Mouse (Mus musculus) frontal cortex, adult (tissue): ENCODE measurements at regions not wholly inside any gene's neighbourhood (a gene's known extent, or its start where the extent isn't known, plus 50 kb on each side); places are given as distances from the start of the nearest gene placed in this dataset.
"Not testable (repeated sequence)": the region's sequence is repeated elsewhere in the genome, so short reads cannot be mapped to it uniquely, and the experiment has no call there.

Source experiments
- ATAC-seq: cut with Nextera tagmentation; 2 replicates; pipeline ENCODE4 v1.9.2; 2017; ENCODE audit warnings: mild to moderate bottlenecking, moderate library complexity, mixed read lengths; ENCODE audit not compliant: low TSS enrichment

DNA sequence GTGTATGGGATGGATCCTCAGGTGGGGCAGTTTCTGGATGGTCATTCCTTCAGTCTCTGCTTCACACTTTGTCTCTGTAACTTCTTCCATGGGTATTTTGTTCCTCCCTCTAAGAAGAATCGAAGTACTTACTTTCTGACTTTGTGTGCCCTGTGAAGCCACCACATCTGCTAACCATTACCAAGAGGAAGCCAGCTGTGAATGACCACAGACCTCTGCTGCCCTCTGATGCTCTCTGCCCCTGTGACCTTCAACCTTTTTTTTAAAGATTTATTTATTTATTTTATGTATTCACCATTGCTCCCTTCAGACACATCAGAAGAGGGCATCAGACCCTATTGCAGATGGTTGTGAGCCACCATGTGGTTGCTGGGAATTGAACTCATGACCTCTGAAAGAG is 475.7 kb upstream of the Gulo start:
- not testable (repeated sequence) for ATAC-seq

DNA sequence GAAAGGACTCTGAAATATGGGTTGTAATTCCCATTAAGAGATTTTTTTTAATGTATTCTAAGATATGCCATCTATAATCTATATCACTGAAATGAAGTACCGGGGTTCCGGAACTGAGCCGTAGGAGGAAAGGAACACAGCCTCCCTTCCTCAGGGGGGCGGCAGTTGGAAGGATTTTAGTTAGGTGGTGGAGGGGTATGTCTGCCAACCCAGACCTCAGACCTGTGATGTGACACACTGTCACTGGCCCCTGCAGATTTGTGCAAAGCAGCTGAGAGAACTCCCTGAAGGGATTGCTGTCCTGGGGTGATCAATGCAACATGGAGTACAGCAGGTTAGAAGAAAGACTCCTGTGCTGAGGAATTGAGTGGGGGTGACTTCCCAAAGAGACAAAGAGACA is 470.2 kb upstream of the Gulo start:
- 0 out of 2 replicates have a peak, but pooled peaks have one; percentile 38 for ATAC-seq

DNA sequence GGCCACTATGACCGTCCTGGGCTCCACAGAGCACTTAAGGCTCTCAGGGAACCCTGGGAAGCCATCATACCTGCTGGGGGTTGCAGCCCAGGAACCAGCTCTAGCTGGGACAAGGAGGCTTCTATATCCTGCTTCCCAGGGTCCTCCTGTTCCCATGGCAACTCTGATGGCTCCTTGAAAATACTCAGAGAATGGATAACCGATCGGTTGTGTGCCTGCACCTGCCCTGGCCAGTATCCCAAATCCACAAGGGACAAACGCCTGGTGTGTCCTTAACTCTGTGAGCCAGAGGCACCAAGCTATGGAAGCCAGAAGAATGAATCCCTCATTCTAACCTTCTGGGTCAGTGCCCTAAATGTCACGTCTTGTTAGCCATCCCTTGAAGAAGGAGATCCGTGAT is 469.6 kb upstream of the Gulo start:
- ATAC-seq, result no peak

DNA sequence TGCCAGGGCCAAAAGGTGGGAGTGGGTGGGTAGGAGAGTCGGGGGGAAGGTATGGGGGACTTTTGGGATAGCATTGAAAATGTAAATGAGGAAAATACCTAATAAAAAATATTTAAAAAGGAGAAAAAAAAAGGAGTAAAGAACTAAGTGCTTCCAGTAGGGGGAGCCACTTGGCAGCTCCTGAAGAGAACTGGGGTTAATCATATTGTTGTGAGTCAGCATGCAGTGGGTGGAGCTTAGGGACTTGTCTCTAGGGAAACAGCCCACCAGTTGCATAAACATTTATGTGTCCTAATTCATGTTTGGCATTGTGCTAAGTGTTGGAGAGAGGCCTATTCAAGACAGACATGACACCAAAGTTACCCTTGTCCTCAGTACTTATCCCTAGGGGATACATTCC is 466.0 kb upstream of the Gulo start:
- ATAC-seq, result no peak

DNA sequence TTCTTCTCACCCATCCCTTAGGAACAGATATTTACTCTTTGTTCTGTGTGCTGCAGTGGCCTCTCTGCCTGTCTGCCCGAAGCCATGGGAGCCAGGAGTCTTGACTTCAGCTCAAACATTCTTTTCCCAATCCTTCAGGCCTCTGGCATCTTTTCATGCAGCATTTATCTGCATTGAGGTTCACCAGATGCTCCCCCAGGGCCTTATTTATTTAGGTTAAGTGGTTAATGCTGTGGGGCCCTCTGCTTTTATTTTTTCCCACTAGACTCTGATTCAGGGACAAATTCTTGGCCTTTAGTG is 464.2 kb upstream of the Gulo start:
- no peak for ATAC-seq

DNA sequence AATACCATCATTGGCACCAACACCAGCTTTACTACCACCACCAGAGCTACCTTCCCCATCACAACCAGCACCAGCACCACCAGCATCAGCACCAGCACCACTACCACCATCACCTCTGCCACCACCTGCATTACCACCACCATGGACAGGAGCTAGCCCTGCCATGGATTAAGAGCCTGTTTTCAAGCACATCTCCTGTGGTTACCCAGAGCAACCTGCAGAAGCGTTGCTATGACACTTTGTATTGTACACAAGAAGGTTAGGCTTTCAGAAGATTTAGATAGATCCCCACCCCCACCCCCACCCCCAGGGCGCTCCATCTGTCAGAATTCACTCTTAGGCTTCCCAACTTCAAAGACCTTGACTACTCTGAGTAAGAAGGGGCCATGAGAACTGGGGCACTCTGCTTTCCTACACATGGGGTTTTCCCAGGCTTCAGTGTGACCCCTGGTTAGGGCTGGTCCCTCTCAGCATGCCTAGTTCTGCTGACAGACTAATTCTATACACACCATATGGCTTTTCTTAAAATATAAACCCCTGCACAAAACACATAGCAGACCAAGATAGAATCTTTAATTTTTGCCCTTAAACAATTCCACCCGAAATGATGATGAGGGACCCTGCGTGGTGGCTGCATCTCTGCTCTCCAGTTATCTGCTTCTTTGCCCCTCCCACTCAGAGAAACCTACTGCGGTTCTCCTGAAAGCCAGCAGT is 463.7 kb upstream of the Gulo start:
- ATAC-seq, result peak; percentile 76

DNA sequence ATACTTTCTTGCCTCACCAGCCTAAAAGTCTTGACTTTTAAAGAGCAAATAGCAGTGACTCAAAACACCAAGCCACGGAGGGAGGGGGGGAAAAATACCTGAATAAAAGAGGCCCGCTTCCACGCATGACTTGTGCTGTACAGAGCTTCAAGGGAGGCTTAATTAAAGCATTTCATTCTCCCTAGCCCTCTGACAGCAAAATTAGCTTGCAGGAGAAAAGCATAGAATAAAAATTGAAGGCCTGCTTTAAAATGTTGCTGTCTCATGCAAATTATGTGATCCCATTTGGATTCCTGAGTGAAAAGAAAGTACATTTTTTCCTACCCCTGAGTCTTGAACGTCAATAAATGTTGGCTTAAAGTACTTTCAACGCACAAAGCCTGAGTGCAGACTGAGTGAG is 453.1 kb upstream of the Gulo start:
- ATAC-seq, result no peak

DNA sequence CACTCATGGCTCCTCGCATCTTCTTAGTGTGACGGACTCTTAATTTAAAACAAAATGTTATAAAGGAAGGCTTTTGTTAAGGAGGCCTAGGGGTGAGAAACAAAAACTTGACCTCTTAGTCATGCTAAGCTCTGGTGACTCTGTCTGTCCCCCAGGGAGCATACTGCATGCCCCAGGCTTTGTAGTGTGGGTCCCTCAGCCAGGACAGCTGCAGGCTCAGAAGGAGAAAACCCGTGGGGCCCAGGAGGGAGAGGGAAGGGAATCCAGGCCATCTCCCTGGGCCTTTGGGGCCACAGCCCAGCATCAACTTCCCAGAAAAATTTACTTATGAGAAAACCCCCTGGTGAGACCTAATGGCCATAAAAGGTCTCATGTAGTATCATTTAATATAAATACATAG is 451.8 kb upstream of the Gulo start:
- ATAC-seq, result no peak

DNA sequence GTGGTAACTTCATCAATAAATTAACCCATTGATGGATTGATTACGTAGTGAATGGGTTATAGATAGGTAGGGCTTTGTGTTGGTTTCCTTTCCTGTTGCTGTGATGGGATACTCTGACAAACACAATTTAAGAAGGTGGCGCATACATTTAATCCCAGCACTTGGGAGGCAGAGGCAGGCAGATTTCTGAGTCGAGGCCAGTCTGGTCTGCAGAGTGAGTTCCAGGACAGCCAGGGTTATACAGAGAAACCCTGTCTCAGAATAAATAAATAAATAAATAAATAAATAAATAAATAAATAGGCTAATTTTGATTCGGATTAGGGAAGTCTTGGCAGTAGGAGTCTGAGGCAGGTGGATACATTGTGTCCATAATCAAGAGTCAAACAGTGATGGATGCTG is 449.7 kb upstream of the Gulo start:
- no peak for ATAC-seq

DNA sequence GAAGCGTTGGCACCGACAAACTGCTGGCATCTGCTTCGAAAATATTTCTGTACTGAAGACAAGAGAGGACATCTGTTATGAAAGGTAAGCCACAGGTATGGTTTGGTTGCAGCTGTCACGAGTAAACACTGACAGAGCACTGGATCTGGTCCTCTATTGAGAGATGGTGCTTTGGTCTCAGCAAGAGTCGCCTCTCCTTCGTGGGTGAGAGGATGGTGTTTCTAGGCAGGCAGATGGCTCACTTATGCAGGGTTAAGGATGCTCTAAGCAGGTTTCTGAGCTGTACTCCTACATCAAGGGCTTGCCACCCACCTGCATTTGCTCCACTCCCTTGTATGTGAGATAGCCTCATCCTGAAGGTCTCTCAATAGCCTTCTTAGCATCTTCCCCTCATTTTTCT is 448.3 kb upstream of the Gulo start:
- peak; percentile 79 for ATAC-seq

DNA sequence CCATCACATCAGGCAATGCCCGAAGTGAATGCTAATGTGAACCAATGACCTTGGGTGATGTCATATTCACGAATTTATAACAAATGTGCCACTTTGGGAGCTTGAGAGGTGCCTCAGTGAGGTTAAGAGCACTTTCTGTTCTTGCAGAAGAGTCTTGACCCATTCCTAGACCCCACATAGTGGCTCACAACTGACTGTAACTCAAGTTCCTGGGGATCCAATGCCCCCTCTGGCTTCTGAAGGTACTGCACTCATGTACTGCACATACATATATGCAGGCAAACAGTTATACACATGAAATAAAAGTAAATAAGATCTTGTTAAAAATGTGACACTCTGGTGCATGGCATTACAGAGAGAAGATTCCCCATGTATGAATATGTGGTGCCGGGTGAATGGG is 443.8 kb upstream of the Gulo start:
- ATAC-seq, result no peak

DNA sequence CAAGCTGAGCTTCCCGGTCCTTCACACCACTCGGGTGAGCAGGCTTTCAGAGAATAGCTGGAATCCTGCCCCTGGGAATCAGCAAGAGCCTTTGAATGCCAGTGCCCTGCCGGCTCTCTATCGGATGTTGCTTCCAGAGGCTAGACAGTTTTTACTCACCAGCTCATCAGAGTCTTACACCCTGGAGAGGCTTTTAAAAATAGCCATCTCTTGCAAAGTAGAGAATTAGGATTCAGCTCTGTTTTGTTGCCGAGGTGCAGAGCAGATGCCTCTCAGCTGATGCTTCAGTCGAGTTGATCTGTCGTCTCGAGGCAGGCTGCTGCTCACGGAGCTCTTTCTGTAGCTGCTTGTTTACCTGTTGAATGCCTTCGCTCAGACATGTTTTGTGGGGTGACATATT is 441.3 kb upstream of the Gulo start:
- peak; percentile 78 for ATAC-seq

DNA sequence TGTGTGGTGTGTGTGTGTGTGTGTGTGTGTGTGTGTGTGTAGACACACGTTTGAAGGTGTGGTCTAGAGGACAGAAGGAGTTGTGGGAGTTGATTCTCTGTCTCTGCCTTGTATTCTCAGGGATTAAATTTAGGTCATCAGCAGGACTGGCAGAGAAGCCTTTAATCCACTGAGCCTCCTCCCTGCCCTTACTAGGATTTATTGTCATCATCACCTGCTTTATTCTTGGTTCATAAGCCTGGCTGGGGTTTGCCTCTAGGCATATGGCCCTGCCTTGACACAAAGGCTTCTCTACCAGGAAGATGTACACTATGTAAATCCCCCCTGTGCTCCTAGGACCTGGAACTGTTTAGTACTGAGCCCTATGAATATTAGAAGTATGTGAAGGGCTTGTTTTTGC is 433.6 kb upstream of the Gulo start:
- no peak for ATAC-seq

DNA sequence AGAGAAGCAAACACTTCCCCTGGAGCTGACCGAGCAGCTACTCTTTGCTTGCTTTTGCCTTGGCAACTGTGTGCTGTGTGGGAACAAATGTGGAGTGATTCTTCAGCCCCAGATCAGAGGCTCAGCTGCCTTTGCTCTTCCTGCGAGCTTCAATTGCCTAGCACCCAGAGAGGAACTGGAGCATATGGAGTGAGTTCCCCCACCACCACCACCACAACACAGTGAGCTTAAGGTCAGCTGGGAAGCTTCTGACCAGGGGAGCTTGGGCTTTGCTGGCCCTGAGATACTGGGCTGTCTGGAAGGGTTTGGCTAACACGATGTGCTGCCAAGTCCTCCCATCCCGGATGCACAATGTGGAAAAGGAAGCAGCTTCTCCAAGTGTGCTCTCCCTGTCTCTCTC is 432.8 kb upstream of the Gulo start:
- ATAC-seq, result peak; percentile 92

DNA sequence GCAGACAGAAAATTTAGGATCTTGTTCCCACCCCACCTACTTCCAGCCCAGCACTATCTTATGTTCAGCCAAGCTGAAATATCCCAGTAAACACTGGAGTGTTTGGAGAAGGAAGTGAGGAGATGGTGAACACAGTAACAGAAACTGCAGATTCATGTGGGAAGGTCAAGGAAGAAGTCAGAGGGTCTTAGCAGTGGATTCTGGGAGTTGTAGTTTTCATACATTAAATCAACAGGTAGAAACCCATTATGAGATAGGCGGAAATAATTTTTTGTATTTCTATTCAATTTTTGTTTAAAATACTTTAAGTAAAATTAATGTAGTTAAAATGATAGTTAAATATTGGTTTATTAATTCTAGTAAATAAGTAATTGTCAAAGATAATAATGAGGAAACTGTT is 429.6 kb upstream of the Gulo start:
- ATAC-seq, result no peak

DNA sequence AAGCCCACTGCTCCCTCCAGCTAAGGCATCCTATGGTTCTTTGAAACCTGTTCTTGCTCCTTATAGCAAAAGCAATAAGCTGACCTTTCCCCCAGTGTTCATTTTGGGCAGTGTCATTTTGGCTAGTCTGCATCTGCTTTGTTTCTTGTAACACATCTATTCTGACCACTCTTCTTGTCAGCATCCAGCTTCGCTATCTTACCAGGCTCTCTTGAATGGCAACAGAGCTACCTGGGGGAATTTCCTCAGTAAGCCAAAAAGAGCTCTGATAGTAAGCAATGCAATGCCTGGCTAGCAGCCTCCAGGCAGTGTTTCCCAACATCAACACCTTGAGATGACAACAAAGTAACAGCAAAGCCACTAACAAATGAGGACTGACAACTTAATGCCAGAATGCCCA is 429.0 kb upstream of the Gulo start:
- ATAC-seq, result no peak

DNA sequence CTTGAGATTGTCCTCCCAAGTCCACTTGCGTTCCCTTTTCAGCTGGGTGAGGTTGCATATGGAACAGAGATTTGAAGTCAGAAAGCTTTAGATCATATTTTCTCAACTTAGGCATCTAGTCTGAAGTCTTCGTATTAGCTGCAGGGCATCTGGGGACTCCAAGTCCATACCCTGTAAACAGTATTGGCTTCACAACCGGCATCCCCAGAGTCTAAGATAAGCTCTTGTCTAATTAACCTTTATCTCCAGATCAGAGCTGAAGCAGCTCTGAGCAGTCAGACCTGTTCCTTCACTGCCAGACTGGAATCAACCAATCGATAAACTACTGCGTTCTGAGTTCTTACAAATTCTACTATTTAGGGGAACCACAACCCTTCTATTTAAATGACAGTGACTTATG is 422.6 kb upstream of the Gulo start:
- ATAC-seq, result no peak

DNA sequence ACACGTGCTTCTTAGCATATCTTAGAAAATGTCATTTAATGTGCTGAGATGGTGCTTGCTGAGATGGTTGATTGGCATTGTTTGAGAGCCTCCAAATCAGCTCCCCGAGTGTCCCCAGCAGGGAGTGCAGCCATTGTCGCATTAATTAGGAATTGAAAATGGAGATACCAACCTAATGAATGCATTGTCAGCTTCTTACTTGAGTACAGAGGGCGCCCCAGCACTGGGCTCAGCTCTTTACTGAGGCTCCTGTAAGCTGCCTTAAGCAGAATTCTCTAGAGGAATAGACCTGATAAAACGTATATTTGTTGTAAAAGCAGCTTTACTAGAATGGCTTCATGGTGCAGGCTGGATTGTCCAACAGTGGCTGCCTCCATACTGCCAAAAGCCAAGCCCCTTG is 415.1 kb upstream of the Gulo start:
- peak; percentile 70 for ATAC-seq
